Mouse (Mus musculus): ENCODE data around the gene Nolc1.

DNA sequence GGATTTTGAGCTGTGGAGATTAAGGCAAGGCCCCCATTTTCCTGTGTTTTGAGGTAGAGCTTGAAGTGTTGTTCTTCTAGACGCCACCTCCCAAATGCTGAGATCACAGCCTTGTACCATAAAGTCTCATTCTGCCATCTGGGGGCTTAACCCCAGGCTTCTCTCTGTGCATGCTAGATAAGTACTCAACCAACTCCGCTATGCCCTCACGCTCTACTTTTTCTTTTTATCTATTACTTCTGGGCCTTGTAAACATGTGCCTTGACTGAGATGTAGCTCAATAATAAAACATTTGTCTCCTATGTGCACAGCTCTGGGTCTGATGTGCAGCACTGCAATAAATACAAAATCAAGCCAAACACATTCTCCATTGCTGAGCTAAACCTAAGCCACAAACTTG lies 43.8 kb downstream of the Nolc1 start:
- TF ChIP-seq POLR2A (IDR thresholded peaks at IDR 0.05; ENCODE audit: extremely low read depth, insufficient read depth, low read length) (no peak), CTCF (IDR thresholded peaks at IDR 0.05; ENCODE audit: low read depth, low read length) (no peak)
